8 mouse cellular contexts compared by ENCODE assay signal in genomic region chr4:101549958-101550591, GRCm38 (mm10). TPM values are rescaled to one million over a fixed set of nuclear protein-coding genes. Genes with fewer than 3 reads are reported as not detected.
A peak's percentile ranks its signal among the peaks of the same experiment; 100 is the strongest.
DNase-seq lines count a peak whose midpoint lies in the region; ATAC-seq and TF ChIP-seq lines count a peak whose summit lies in the region.

No protein-coding gene starts in this region.

- WGBS in heart, embryonic 10.5 days, result 1% methylated on average over 33 of the region's 33 CpGs
- 2% methylated on average over 33 of the region's 33 CpGs for WGBS in kidney, embryonic 15.5 days
- under 1% methylated on average over 30 of the region's 33 CpGs for whole genome bisulfite sequencing in lung, postnatal 0 days

- no peaks in the 10 kb centered on the region for H3K36me3 ChIP-seq in heart, embryonic 10.5 days
- no peaks in the 10 kb centered on the region for H3K36me3 ChIP-seq in kidney, embryonic 15.5 days
- H3K36me3 ChIP-seq in lung, postnatal 0 days (ENCODE audit: insufficient read depth, low read length), result no peaks in the 10 kb centered on the region

- TF ChIP-seq CTCF in lung, postnatal 0 days (IDR thresholded peaks at IDR 0.05), result no peak

- no peaks in the 10 kb centered on the region for H3K9me3 ChIP-seq in heart, embryonic 10.5 days
- H3K9me3 ChIP-seq in kidney, embryonic 15.5 days (replicated peaks), result no peaks in the 10 kb centered on the region
- H3K9me3 ChIP-seq in lung, postnatal 0 days (ENCODE audit: low read length), result no peaks in the 10 kb centered on the region

- peak overlapping the region; percentile 75 for H3K4me2 ChIP-seq in kidney, embryonic 15.5 days
- H3K4me2 ChIP-seq in lung, postnatal 0 days (replicated peaks; ENCODE audit: low read depth, low read length), result peak overlapping the region; percentile 46

- intact Hi-C loops in left cerebral cortex, postnatal 4 days (cut with DNase I), result no loop called here
- intact Hi-C loops in gastrocnemius, postnatal 36 days (cut with DNase I), result no loop called here

- H3K4me3 ChIP-seq in heart, embryonic 10.5 days, result peak overlapping the region; percentile 52
- H3K4me3 ChIP-seq in kidney, embryonic 15.5 days (replicated peaks), result peak overlapping the region; percentile 40
- H3K4me3 ChIP-seq in lung, postnatal 0 days (ENCODE audit: low read depth, low read length), result peak overlapping the region; percentile 23; the same call in 1 of the 2 replicates

- no peak for TF ChIP-seq EP300 in lung, postnatal 0 days (IDR thresholded peaks at IDR 0.05)

- peaks cover 31% of the 10 kb centered on the region for H3K27me3 ChIP-seq in heart, embryonic 10.5 days (ENCODE audit: insufficient read depth, poor library complexity, severe bottlenecking)
- peaks cover 40% of the 10 kb centered on the region for H3K27me3 ChIP-seq in kidney, embryonic 15.5 days
- H3K27me3 ChIP-seq in lung, postnatal 0 days (replicated peaks; ENCODE audit: insufficient read depth, low read length), result 0 out of 2 replicates have a peak, but pooled peaks cover 6% of the 10 kb centered on the region

- H3K27ac ChIP-seq in heart, embryonic 10.5 days, result no peak overlapping the region
- H3K27ac ChIP-seq in kidney, embryonic 15.5 days, result no peak overlapping the region
- H3K27ac ChIP-seq in lung, postnatal 0 days (ENCODE audit: low read length), result no peak overlapping the region

- DNase-seq in left cerebral cortex, postnatal 4 days, result peak; percentile 55
- DNase-seq in left cerebral cortex, adult 18-20 months (ENCODE audit: low spot score in 2 of 2), result no peak
- DNase-seq in cerebellum, adult 9-11 months, result peak; percentile 74
- no peak for DNase-seq in heart, embryonic 10.5 days (ENCODE audit: low spot score)
- no peak for DNase-seq in lung, postnatal 0 days (ENCODE audit: low spot score)
- peak; percentile 73 for DNase-seq in retina, postnatal 1 day
- no peak for DNase-seq in gastrocnemius, postnatal 36 days

- peak; percentile 93 for ATAC-seq in kidney, embryonic 15.5 days (replicated peaks; ENCODE audit: low FRiP score)
- peak; percentile 88 for ATAC-seq in lung, postnatal 0 days

- H3K4me1 ChIP-seq in heart, embryonic 10.5 days, result peaks cover 14% of the 10 kb centered on the region
- peaks cover 14% of the 10 kb centered on the region for H3K4me1 ChIP-seq in kidney, embryonic 15.5 days
- H3K4me1 ChIP-seq in lung, postnatal 0 days (ENCODE audit: insufficient read depth, low read depth, low read length), result 0 out of 2 replicates have a peak, but pooled peaks cover 4% of the 10 kb centered on the region

- no peak overlapping the region for H3K9ac ChIP-seq in kidney, embryonic 15.5 days
- no peak overlapping the region for H3K9ac ChIP-seq in lung, postnatal 0 days (replicated peaks; ENCODE audit: low read depth)

RNA-seq across cellular contexts. Expression of gene Dnajc6, which starts 53.6 kb away (rescaled TPM):
- 100 to 1,000 TPM; 176 to 180 TPM for total RNA-seq in left cerebral cortex, postnatal 4 days (2021)
- 100 to 1,000 TPM; 306 to 307 TPM for total RNA-seq in left cerebral cortex, adult 18-20 months (2021)
- polyA plus RNA-seq in heart, embryonic 10.5 days (2016; fragmentation: Nextera tagmentation; extraction: Ambion mirVana), result 0.44 and 0.59 TPM in 2 replicates
- polyA plus RNA-seq in kidney, embryonic 15.5 days (2015; fragmentation: Nextera tagmentation; extraction: Ambion mirVana), result 1.0 and 1.2 TPM in 2 replicates
- polyA plus RNA-seq in lung, postnatal 0 days (2015; fragmentation: Nextera tagmentation; extraction: Ambion mirVana), result 0.14 and 0.26 TPM in 2 replicates
- under 1 TPM; 0.22 to 0.31 TPM for total RNA-seq in gastrocnemius, postnatal 36 days (2021)

Comparison
In these comparisons a context has a peak if more than half of its experiments do, and no peak if none do; other contexts are left out.
1. DNase-seq: peak in left cerebral cortex, postnatal 4 days (single experiment), cerebellum, adult 9-11 months (single experiment) and retina, postnatal 1 day (single experiment); none in left cerebral cortex, adult 18-20 months (0 of 2), heart, embryonic 10.5 days (single experiment), lung, postnatal 0 days (single experiment) and gastrocnemius, postnatal 36 days (0 of 2).
2. RNA of gene Dnajc6, which starts 53.6 kb away (total RNA-seq): 306 to 307 TPM in left cerebral cortex, adult 18-20 months and 176 to 180 TPM in left cerebral cortex, postnatal 4 days; 0.22 to 0.31 TPM in gastrocnemius, postnatal 36 days; every median in the first group is over 100 times any median in the second.
3. Peak in every context shown above with its lines, with median percentiles within 50 percentile points of each other: H3K4me3 ChIP-seq.